Mouse (Mus musculus) layer of hippocampus, adult 9-10 months (tissue): ENCODE measurements around the gene Efcab6.

ENCODE experiments used
- DNase-seq: peaks from one replicate; pipeline ENCODE4 v3.0.0; 2022; ENCODE audit warnings: low spot score

Gene Efcab6

DNA sequence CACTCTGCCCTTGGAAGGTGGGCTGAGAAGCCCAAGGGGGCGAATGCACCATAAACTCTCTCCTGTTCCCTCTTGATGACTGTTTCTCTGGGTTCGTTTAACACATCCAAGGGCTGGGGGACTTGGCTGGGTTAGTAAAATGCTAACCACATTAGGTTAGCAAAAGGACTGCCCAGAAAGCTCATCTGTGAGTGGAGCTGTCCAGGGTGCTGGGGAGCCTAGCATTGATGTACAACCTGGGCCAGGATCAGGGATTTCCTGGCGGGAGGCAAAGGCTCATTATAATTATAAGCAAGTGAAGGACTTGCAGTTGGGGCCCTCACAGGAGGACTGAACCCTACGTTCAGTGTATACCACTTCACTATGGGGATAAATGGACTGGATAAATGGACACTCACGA lies 185.3 kb downstream of the Efcab6 start:
- DNase-seq = no peak

DNA sequence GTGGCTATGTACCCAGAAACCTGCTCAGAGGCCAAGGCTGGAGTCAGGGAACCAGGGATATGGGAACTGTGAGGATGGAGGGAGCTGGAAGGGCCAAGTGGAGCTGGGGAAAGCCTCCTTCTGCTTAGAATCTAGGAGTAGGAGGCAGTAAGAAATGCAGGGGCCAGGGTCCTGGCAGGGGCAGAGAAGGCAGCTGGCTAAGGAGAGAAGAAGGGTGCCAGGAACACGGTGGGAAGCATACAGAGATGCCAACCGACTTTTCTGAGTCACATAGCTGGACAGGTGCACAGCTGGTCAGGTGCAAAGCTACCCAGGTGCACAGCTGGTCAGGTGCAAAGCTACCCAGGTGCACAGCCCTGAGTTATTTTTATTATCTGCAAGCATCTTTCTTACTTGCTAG lies 187.3 kb downstream of the Efcab6 start:
- no peak for DNase-seq

DNA sequence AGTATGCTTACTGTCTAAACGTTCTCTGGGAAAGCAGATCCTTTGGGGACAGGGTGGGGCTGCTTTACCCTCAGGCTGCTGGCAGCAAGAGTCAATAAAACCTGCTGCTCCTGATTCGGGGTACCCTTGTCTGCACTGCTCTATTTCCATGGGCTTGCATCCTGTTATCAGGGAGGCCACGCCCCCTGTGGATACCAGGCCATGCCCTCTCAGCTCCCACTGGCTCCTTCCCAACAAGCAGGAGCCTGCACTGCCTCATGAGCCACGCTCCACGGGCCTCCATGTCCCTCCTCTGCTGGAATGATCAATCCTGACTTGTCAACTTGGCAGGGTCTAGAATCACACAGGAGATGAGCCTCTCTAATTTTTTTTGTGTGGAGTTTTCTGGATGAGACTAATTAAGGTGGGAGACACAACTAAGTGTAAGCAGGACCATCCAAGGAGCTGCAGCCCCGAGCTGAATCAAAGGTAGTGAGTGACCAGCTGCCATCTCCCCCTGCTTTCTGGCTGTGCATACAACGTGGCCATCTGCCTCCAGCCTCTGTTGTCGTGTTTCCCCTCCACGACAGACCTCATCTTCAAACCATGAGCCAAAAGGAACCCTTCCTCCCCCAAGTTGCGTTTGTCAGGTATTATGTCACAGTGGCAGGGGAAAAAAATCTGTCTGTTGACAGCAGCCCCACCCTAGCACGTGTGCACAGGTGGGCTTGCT lies 187.9 kb downstream of the Efcab6 start:
- DNase-seq = no peak

DNA sequence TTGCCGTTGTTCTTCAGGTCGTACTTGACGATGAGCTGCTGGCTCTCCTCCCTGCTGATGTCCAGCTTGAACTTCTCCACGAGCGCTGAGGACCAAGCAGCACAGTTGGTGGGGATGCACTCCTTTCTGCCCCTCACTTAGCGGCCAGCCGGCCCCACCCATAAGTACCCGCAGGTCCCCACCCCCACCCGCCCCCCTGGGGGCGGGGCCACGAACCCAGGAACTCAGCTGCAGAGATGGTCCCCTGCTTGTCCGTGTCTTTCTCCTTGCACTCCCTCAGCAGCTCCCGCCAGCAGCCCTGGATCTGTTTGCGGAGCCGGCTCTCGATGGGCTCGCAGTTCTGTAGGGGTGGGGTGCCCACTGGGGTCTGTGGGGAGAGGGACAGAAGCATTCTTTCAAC lies 194.2 kb downstream of the Efcab6 start:
- no peak for DNase-seq

DNA sequence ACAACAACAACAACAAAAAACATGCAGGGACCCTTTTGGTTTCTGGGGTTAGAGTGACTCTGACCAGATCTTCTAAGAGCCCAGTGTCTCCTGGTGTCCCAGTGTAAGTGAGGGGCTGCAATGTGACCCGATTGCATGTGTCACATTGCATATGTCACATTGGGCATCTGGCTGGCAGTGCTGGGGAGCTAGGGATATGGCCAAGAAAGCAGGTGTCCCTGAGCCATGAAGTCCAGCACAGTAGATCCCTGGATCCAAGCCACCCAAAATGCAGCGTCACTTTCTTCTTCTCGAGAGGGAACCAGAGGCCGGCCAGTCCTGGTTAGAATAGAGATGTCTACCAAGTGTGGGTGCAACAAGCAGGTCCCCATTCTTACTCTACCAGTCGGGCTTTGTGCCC lies 199.6 kb downstream of the Efcab6 start:
- DNase-seq = no peak

DNA sequence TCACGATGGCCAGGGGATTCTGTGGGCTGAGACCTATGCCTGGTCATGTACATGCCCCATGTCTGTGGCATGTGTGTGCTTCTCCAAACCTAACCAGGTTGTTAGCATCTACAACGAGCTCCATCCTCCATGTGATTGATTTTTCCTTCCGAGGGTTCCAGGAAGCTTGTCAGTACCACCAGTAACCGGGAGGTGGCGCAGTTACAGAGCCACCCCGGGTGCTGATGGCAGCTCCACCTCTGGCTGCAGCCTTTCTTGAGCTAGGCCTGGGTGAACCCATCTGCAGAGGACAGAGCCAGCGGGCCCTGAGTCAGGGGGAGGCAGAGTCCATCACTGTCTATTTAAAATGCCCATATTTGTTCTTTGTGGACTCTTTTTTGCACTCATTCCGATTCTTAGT lies 208.1 kb downstream of the Efcab6 start:
- peak; percentile 49 for DNase-seq

DNA sequence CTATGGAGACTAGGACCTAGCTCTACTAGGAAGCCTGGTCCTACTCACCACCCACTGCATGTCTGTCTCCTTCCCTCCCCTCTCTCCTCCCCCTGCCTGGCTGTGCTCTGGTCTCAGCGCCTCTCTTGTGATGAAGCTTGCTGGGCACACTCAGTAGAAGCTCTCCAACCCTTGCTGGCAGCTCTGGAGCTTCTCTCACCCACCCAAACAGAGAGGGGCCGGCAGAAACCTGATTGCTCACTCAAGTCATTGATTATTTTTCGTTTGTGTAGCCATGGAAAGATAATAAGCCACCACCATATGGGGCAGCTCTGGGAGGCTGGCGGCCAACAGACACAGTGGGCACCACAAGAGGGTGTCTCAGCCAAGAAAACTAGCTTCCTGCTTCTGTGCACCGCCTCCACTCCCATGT lies 211.8 kb downstream of the Efcab6 start:
- DNase-seq = no peak

DNA sequence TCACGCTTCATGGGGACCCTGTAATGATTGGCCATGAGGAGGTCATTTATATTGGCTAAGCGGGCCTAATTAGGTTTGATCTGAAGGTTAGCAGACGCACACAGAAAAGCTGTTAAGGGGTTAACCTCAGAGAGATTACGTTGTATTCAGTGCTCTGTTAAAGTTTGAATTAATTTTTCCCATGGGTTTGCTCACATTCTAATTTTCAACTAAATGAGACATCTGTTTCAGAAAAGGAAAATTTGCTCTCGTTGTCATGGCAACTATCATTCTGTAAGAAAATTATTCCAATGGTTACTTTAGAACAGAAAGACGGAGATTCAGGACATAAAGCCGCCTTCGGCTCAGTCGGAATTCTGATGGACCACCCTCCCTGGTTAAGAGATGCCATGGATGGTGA lies 217.0 kb downstream of the Efcab6 start:
- peak; percentile 46 for DNase-seq

DNA sequence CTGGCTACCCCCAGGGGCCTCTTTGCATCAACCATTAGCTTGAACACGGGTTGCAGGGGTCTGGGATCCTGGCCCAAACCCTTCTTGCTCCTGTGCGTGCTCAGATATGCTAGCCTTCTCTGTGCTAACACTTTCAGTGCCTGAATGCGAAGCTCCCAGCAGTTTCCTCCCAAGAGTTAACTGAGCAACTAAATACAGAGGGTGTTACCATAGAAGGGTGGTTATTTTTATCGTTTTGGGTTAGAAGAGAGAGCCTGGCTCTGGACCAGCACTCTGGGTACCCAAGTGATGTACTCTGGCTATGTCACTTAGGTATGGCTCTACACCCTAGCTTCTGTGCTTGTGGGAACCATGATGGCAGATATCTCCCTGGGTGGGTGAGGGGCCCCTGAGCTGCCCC lies 217.7 kb downstream of the Efcab6 start:
- no peak for DNase-seq

DNA sequence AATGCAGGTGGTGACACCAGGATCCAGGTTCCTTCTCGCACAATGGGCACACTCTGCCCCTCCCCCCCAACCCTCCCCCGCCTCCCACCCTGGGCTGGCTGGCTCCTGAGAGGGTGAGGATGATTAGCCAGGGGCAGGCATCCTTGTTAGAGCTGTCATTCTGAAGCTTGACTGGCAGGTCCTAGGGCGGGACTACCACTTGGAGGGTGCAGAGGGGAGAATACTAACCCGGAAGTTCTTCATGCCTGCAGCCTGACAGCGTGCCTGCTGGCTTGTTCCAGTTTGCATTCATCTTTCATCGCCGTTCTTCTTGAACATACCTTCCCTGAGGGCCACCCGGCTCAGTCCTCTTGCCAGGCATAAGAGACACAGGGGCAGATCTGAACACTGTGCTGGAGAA lies 218.6 kb downstream of the Efcab6 start:
- DNase-seq = no peak

DNA sequence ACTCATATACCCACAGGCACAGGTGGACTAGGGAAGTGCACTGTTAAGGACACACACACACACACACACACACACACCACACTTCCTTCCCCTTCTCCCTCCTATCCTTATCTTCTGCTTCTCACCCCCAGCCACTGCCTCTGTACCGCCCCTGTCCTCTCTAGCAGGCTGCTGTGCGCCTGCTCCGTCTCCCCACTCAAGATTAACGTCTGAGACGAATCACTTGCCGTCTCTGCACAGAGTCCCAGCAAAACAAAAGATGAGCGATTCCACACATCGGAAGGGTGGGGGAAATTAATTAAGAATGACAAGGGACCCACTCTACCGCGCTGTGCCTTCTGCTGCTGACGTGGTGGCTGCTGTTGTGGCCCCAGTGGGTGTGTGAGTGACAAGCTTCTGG lies 219.4 kb downstream of the Efcab6 start:
- DNase-seq = no peak

DNA sequence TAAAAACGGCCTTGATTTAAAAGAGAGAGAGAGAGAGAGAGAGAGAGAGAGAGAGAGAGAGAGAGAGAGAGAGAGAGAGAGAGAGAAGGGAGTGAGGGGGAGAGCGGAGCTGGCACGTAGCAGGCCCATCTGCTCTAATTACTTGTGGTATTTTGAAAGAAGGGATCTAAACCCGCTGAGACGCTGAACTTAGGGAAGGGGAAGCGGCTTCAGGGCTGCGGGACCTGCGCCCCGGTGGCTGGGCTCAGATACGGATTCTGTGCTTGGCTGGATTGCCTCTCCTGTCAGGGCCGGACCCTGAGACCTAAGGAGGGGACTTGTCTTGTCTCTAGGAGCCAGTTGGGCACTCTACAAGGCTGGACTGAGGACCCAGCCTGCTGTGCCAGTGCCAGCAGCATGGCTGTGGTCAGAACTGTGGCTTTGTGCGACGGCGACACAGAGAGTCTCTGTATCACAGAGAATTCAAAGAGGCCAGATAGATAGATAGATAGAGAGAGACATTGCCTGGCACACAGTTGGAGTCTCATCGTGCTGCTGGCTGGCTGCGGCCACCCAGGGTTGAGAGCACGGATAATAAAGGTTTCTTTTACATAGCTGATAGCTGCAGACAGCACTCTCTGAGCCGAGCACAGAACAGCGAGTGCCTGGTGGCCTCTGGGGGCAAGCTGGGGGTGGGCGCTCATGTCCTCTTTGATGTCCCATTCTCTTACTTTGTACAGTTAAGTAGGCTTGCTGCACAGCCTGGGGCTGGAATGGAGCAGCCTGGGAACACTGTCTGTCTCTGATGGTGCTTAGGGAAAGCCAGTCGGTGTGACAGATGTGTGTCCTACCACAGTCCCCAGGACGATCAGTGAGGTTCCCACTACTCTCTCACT lies 222.0 kb downstream of the Efcab6 start:
- no peak for DNase-seq

DNA sequence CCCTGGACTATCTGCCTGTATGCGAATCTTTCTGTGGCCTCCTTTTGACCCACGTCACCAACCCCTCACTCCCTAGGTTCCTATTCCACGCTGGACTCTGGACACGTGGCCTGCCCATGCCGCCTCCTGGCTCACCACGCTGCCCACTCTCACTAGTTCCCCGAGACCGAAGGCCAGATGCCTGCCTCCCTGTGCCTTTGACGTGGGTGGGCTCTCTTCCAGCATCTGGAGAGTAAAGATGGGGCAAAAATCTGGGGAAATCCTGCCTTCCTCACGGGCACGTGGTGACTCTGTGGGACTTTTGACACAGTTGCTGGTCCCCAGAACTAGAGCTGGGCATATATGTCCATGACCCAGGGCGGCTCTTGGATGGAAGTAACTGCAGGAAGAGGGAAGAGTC lies 222.8 kb downstream of the Efcab6 start:
- no peak for DNase-seq

DNA sequence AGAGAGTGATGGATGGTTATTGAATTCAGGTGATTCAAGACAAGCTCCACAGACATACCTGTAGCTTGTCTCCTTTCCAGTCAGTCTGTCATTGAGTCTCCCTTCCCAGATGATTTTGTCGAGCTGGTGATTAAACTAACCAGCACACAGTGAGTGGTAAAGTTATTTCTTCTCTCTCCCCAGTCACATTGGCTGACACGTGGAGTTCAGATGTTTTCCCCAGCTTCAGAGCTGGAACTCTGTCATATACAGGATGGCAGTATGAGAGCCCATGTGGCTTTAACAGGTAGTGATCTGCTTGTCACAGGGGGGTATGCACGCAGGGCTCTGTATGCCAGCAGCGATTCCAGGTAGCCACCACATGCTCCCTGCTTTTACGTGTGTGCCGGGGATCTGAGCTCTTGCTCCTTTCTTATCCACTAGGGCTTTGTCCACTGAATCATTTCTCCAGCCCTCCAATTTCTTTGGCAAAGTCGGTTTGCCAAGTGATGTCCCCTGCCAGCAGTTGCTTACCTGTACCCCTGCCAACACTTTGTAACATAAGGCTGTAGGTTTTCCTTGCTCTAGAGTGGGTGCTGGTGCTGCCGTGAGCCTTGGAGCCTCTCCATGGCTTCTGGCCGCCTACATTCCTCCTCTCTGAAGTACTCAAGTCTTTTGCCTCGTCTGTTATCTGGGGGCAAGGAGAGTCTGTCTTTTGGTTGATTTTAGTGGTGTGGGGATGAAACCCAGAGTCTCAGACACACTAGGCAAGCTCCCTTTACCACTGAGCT lies 224.0 kb downstream of the Efcab6 start:
- DNase-seq = no peak

DNA sequence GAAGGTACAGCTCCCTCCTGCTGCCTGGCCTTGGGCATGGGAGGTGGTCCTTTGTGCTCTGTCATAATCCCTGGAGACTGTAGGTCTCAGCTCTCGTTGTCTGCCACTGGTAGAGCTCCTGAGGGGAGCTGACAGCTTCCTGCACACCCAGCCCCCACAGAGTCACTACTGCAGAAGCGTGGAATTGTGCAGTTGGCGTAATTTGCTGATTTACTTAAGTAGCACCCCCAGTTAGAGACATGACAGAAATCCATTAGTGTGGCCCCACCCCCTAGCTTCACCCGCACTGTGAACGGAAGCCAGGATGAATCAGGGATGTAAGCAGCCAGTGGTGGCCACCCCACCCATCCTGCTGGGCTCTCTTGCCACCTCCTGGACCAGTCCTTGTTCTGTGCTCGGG lies 232.9 kb downstream of the Efcab6 start:
- no peak for DNase-seq

DNA sequence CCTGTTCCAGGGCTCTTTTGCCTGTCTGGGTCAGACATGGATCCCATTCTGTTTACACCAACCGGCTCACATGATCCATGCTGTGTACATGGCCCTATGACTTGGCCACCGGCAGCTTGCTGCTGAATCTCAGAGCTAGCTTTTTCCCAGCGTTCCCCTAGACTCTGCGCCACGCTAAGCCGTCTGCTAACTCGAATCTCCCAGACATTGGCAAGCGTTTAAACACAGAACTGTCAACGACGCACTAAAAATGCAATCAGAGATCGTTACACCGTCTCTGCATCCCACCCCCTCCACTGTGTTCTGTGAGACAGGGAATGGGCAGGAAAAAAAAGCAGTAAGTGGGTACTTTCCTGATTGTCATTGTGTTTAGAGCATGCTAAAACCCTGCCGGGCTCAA lies 236.0 kb downstream of the Efcab6 start:
- no peak for DNase-seq

DNA sequence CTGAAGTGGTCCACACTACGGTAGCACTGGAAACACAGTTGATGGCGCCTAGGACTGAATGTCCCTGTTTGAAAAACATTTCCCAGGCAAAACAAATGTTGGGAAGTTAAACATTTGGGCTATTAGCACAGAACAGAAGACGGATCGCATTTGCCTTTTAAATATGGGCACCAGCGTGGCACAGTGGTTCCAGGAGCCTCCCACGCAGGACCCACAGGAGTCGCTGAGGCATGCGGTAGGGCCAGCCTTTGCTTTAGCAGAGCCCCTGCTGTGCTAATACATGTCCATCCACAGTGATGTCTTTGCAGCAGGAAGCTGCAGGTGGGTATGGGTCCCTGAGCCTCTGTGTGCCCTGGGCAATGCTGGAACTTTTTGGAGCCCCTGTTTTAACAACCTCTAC lies 237.2 kb downstream of the Efcab6 start:
- no peak for DNase-seq
